Mouse (Mus musculus) C2C12 (cell line): ENCODE measurements around the gene Mcpt2. TPM values are rescaled to one million over a fixed set of nuclear protein-coding genes. Genes with fewer than 3 reads are reported as not detected.
"Not testable (repeated sequence)": the region's sequence is repeated elsewhere in the genome, so short reads cannot be mapped to it uniquely, and the experiment has no call there.

Experiments
- H3K27me3 ChIP-seq: one replicate; pipeline ENCODE4 v1.6.1; 2011; ENCODE audit not compliant: control insufficient read depth, insufficient read depth, insufficient read length
- H3K36me3 ChIP-seq: one replicate; pipeline ENCODE4 v1.6.1; 2011; ENCODE audit not compliant: control insufficient read depth, insufficient read depth
- H3K4me3 ChIP-seq: one replicate; pipeline ENCODE4 v1.5.1; 2011; ENCODE audit warnings: mild to moderate bottlenecking, control low read depth; ENCODE audit not compliant: poor library complexity, insufficient read depth, severe bottlenecking
- H3K79me2 ChIP-seq: one replicate; pipeline ENCODE4 v1.6.1; 2011; ENCODE audit not compliant: control insufficient read depth, insufficient read depth
- H3K79me3 ChIP-seq: one replicate; pipeline ENCODE4 v1.6.1; 2011; ENCODE audit warnings: low read depth, control low read depth
- H3ac ChIP-seq: one replicate; pipeline ENCODE3; 2011; ENCODE audit warnings: low read depth; ENCODE audit not compliant: control insufficient read depth, insufficient read length
- CEBPB ChIP-seq: IDR thresholded peaks from one replicate; pipeline ENCODE4 v1.6.1; 2011; ENCODE audit warnings: low read depth, mild to moderate bottlenecking, control low read depth, moderate library complexity
- CTCF ChIP-seq: IDR thresholded peaks from one replicate; pipeline ENCODE4 v1.5.1; 2011; ENCODE audit not compliant: control insufficient read depth, insufficient read depth, insufficient read length
- FOSL1 ChIP-seq: IDR thresholded peaks from one replicate; pipeline ENCODE4 v1.8.0; 2011; ENCODE audit warnings: mild to moderate bottlenecking, low read length; ENCODE audit not compliant: poor library complexity, insufficient read depth, severe bottlenecking
- MAX ChIP-seq: IDR thresholded peaks from one replicate; pipeline ENCODE4 v1.6.1; 2011; ENCODE audit warnings: mild to moderate bottlenecking, control low read depth
- MYOD1 ChIP-seq: IDR thresholded peaks from one replicate; pipeline ENCODE4 v1.6.1; 2011; ENCODE audit warnings: low read depth; ENCODE audit not compliant: control insufficient read depth, insufficient read length
- MYOG ChIP-seq: IDR thresholded peaks from one replicate; pipeline ENCODE4 v1.6.1; 2011; ENCODE audit not compliant: control insufficient read depth, insufficient read length; ENCODE audit errors: extremely low read depth
- USF1 ChIP-seq: IDR thresholded peaks from one replicate; pipeline ENCODE4 v1.6.1; 2011; ENCODE audit warnings: low read depth, mild to moderate bottlenecking, control low read depth, moderate library complexity
- polyA plus RNA-seq: library from polyadenylated mRNA; unstranded; fragments of >200 nt; fragmentation: generic; extraction: Trizol; gene quantifications from one replicate; pipeline ENCODE4 v1.2.1, GENCODE M21; 2012; ENCODE audit warnings: missing spikeins

Mcpt2 gene
- polyA plus RNA-seq, 1 experiment, result not detected

DNA sequence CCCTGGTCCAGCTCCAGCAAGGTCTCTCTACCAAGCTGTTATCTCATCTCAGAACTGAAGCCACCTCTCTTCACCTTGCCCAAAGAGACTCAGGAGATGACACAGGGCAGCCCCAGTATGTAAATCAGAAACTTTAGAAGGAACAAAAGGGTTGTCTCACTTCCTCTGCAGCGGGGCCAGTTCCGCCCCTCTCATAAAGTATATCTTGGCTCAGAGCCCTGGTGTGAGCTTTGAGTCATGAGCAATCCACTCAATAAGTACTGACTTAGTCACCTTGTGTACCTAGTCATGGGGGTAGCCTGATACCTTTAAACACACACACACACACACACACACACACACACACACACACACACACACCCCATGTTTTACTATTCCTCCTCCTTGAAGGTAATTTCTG is 7.4 kb upstream of the Mcpt2 start:
- no peak overlapping the region for H3ac ChIP-seq
- no peaks in the 10 kb centered on the region for H3K36me3 ChIP-seq
- no peaks in the 10 kb centered on the region for H3K27me3 ChIP-seq
- no peaks in the 10 kb centered on the region for H3K79me2 ChIP-seq
- TF ChIP-seq CTCF (no peak), CEBPB (no peak), MYOD1 (no peak), FOSL1 (no peak), MYOG (no peak)
- H3K79me3 ChIP-seq, result no peaks in the 10 kb centered on the region
- H3K4me3 ChIP-seq, result no peak overlapping the region

DNA sequence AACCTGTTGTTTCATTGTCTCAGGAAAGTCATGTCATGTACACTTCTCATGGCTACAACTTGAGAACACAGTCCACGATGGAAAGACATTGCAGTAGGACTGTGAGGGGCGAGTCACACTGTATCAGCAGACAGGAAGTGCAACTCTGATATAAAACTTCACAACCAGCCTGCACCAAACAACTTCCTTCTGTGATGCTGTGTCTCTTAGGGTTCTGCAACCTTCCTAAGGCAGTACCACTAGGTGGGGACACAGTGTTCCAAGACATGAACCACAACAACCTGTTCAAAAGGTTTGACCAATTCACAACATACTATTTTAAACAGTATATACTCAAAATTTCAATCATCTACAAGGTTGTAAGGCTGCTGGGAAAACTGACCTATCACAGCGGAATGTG is 13.6 kb downstream of the Mcpt2 start:
- no peaks in the 10 kb centered on the region for H3K36me3 ChIP-seq
- TF ChIP-seq MYOD1 (no peak), CTCF (no peak), USF1 (no peak), CEBPB (no peak), MAX (no peak), FOSL1 (no peak), MYOG (no peak)

DNA sequence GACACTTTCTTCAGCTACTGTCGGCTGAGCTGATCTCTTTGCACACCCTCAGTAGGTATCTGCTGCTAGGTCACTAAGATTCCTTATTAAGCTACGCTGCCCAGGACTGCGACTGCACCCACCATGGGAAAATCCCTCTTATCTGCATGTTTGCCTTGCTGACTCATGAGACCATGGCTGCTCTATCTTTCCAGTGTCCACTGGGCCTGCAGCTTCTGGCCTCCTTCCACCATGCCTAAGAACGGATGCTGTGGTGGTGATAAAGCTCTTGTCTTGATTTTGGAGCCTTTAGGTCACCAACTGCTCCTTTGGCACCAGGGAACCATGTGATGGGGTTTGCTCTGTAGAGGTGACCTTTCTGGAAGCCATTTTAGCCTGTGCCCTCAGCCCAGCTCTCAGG is 15.9 kb downstream of the Mcpt2 start:
- no peak overlapping the region for H3ac ChIP-seq
- H3K79me3 ChIP-seq, result no peaks in the 10 kb centered on the region
- H3K36me3 ChIP-seq, result no peaks in the 10 kb centered on the region
- TF ChIP-seq MYOD1 (no peak), MYOG (no peak), MAX (no peak), USF1 (peak; percentile 31)
- no peaks in the 10 kb centered on the region for H3K79me2 ChIP-seq
- peaks cover 3% of the 10 kb centered on the region for H3K27me3 ChIP-seq
- no peak overlapping the region for H3K4me3 ChIP-seq

More for the DNA sequence above, 13.6 kb downstream of the Mcpt2 start:
- H3K79me3 ChIP-seq, result no peaks in the 10 kb centered on the region
- no peak overlapping the region for H3K4me3 ChIP-seq
- no peak overlapping the region for H3ac ChIP-seq
- H3K27me3 ChIP-seq, result no peaks in the 10 kb centered on the region
- H3K79me2 ChIP-seq, result no peaks in the 10 kb centered on the region

DNA sequence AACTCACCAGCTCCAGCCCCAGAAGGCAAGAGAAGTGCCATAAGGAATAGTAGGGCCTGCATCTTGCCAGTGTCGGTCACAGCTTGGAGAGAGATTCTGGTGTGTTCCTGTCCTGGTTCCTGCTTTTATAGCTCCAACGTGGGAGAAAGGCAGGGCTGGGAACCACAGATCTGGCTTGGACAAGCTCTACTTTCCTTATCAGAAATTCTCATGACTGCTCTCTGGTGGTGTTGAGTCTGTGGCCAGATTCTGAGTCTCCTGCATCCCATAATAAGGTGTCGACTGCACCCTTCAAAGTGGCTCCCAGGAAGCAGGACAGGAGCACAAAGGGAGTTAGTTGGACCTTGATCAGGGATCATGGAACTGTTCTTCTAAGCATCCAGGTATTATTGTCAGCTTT is 20.4 kb downstream of the Mcpt2 start, which contains the start of gene Mcpt4:
Gene Mcpt4 (minus strand): TSS at position 101 of the 400 bp plus-strand sequence.
- not testable (repeated sequence) for H3K4me3 ChIP-seq, H3K79me3 ChIP-seq, H3K27me3 ChIP-seq, H3K36me3 ChIP-seq, H3ac ChIP-seq, H3K79me2 ChIP-seq

DNA sequence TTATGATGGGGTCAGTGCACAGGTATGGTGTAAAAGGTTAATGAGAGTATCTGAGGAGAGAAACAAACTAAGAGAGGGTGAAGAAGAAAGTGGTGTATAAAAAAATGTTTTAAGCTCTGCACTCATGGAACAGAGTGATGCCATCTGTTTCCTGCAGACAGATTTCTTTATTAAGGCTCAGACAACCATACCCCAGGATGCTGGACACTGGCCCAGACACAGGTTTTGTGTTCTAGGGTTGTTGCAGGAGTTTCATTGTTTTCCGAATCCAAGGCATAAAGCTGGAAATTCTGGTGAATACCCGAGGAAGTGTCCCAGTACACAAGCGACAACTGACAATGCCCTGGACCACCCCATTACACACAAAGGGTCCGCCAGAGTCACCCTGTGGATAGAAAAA is 40.2 kb downstream of the Mcpt2 start:
- Histone ChIP-seq H3K79me3 (no peaks in the 10 kb centered on the region), H3K4me3 (no peak overlapping the region)
- no peak for TF ChIP-seq MYOG
- no peak for TF ChIP-seq USF1

DNA sequence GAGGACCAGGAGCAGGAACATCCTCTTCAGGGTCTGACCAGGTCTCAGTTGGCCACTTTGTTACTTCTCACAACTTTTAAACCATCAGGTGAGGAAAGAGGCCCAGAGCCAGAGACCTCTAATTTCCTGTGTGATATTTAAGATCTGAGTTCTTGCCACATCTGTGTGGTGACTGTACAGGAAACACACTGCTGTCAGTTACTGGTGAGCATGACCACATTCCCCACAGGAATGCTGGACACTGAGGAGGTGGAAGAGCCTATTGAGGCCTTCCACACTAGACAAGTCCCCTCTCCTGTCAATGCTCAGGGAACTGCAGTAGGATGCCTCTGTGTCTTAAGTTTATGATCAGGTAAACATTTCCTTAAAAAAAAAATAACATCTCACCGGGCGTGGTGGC is 43.3 kb downstream of the Mcpt2 start, which contains the start of gene Mcpt8:
Gene Mcpt8 (minus strand): TSS at position 107 of the 400 bp plus-strand sequence.
- Histone ChIP-seq H3K79me2 (no peaks in the 10 kb centered on the region), H3K4me3 (no peak within 1 kb of the TSS), H3K36me3 (no peaks in the 10 kb centered on the region), H3ac (no peak within 1 kb of the TSS), H3K27me3 (no peaks in the 10 kb centered on the region), H3K79me3 (no peaks in the 10 kb centered on the region)
- TF ChIP-seq MYOG (no peak), CEBPB (peak; percentile 89), MYOD1 (peak; percentile 32)

More for the DNA sequence above, 40.2 kb downstream of the Mcpt2 start:
- Histone ChIP-seq H3K36me3 (no peaks in the 10 kb centered on the region), H3K27me3 (no peaks in the 10 kb centered on the region), H3K79me2 (no peaks in the 10 kb centered on the region), H3ac (no peak overlapping the region)

DNA sequence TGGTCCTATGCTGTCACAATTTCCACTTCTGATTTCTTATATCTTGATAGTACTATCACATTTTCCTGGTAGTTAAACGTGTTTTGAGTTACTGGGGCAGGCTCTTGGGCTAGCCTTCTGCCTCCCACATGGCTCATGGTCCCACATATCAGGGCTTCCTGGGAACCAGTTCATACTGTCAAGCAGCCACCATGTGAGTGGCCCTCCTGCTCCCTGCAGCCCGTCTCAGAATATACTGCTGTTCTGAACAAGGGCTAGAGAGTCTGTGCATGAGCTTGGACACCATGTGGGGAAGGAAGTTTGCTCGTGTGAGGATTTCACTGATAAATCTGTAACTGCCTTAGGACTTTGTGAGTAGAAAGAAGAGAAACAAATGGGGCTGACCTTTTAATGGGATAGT is 44.9 kb downstream of the Mcpt2 start:
- Histone ChIP-seq H3K4me3 (no peak overlapping the region), H3K36me3 (no peaks in the 10 kb centered on the region), H3K79me3 (no peaks in the 10 kb centered on the region), H3K79me2 (no peaks in the 10 kb centered on the region), H3ac (no peak overlapping the region), H3K27me3 (no peaks in the 10 kb centered on the region)
- TF ChIP-seq MYOG (no peak), FOSL1 (no peak)
